Mouse (Mus musculus) liver, adult (tissue): ENCODE measurements around the gene Birc3.

Source experiments
- GATA4 ChIP-seq: IDR thresholded peaks from 2 replicates; pipeline ENCODE4 v1.6.1; 2014; ENCODE audit warnings: mild to moderate bottlenecking, low read length; ENCODE audit not compliant: insufficient replicate concordance

Birc3 gene

DNA sequence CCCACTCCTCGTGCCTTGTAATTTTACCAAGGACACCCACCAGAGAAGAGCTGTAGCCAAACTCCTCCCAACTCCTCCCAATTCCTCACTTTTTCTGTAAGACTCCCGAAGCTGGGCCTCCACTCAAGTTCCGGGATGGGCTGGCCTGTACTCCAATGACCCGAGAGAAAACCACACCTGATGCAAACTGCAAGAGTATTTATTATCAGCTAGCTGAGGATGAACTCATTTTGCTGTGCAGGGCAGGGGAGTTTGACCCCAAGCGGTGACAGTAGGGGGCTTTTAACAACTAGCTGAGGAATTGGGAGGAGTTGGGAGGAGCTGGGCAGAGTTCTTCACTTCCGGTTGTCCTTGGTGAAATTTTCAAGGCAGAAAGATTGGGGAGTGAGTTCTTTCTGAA lies 31.8 kb downstream of the Birc3 start:
- no peak for TF ChIP-seq GATA4

DNA sequence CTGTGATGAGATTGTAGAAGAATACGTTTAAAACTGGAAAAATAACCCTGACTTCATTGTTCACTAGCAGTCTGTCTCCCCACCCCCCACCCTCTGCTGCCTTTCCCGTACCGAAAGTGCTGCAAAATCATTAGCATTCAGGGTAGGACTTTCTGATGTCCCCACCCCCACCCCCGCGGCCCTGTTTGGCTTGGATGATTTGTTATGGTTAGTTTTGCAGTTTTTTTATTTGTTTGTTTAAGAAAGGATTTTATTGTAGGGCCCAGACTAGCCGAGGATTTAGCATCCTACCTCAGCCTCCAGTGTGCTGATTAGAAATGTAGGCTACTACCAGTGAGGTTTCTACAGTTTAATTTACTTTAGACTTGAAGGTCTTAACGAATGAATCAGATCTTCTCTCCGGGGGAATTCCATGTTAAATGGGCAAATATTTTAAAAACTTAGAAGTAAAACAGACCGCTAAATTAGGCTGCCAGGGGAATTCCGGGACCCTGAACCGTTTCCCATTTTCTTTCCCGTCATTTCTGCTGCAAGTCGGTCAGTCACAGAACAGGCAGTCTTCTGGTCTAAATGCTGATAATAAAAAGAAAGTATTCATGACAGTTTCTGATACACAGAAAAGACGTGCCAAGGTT lies 35.1 kb downstream of the Birc3 start:
- no peak for TF ChIP-seq GATA4

DNA sequence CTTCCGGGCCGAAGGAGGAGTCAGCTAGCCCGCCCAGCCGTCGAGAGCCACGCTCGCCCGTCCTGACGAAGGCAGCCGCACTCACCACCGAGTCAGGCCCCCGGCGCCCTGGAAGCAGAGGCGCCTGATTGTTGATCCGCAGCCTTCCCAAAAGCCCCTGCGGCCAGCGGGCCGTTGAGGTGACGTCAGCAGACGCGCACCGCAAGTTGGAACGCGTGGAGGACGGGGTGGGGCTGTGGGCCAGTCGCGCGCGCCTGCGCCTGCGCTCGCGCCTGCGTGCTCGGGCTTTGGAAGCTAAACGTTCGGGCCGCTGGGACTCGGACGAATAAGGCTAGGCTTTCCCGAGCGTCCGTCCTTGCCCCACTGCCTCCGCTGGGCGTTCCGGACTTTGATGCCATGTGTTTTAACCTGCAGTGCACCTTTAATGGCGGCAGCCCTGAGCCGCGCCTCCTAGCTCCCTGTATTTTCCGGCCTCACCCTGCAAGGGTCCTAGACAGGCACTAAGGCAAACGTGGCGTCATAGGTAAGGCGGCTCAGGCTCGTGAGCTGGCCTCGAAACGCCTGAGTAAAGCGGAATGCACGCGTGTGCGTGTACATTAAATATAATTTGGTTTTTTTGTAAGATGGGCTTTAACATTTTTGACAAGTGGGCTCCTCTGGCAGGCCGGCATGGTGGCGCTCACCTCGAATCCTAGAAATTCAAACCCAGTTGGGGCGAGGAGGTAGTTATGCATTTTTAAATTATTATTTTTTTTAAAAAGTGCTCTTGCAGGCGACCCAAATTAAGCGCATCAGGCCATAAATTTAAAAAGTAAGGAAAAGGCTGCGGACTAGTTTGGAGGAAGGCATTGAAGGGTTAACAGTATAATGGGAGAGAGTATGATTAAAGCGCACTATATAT lies 35.8 kb downstream of the Birc3 start, which contains the start of gene Birc2:
Gene Birc2, minus strand, starts transcription at position 160 of the 901 bp plus-strand sequence.
- peak; percentile 79; the same call in 1 of the 2 replicates for TF ChIP-seq GATA4

DNA sequence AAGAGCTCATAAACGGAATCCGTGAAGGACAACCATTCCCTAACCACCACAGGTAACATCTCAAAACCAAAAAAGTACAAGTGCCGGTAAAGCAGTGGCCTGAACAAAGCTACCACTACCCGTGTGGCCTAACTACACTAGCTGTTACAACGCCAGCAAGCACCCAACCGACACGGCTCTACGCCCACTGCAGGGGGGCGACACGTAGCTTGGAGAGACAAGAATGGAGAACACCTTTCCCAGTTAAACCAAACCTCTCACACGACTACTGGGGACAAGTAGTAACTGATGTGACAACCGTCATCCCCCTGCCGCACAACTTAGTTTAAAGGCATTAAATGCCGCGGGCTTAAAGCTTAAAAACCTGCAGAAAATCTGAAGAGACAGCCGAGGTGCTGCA lies 36.7 kb downstream of the Birc3 start:
- TF ChIP-seq GATA4 = no peak

DNA sequence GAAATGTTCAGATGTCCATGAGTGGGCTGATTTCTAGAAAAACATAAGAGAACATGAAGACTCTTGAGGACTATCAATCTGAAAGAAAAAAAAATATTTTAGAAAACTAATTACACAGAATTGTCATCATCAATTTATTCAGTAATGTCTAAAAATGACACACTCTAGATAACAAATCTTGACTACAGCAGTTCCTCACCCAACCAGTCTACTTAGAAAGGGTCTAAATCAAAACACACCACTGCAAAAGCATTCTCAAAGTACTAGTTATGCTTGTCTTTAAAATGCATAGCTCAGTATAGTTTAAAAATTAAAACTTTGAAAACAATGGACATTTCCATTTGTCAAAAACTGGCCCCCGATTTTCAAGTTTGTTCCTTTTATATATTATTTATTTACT lies 37.7 kb downstream of the Birc3 start:
- no peak for TF ChIP-seq GATA4

DNA sequence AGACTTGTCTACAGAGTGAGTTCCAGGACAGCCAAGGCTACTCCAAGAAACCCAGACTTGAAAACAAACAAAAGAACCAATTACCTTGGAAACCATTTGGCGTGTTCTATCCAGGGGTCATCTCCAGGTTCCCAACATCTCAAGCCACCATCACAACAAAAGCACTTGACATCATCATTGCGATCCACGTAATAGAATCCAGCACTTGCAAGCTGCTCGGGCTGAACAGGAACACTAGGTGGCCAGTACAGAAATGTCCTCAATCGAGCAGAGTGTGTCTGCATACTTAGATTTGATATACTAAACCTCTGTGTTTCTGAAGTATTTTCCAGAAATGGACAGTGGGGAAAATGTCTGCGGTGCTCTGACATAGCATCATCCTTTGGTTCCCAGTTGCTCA lies 39.6 kb downstream of the Birc3 start:
- TF ChIP-seq GATA4 = no peak

DNA sequence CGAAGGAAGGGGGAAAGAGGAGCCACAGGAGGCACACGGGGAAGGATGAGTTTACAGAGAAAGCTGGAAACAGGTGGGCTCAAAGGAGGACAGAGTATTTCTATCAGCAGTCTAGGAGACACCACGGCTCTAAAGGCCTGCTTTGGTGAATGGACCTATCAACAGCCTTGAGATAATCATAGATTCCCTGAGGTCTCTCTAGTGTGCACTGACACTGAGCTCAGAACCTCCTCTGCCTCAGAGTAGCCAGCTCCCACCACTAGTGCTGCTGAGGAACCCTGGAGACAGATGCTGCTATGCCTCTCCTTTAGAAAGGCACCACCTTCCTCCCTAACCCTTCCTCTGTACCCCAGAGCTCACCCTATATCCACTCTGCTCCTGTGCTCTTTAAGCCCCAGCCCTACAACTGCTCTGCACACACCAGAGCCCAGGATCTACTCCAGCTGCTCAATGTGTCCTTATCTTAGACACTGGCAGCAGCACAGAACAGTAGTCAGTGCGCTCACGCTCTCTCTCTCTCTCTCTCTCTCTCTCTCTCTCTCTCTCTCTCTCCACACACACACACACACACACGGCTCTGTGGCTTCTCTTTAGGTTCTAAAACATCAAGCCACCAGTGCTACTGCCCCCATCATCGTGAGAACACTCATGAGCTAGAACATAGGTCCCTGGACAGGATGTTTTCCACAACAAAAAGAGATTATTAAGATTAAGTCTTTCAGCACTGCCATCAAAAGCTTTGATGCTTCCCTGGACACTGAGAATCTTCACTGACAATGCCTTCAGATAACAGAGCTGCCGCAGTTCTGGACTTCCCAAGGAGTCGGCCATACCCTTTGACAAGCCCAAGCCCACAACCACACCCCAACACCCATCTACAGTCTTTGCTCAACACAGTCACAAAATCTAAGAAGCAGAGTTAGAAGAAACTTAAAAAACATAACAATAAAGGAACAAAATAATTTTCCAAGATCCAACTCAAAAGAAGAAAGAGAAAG lies 43.2 kb downstream of the Birc3 start:
- TF ChIP-seq GATA4 = peak; percentile 38; the same call in 1 of the 2 replicates

DNA sequence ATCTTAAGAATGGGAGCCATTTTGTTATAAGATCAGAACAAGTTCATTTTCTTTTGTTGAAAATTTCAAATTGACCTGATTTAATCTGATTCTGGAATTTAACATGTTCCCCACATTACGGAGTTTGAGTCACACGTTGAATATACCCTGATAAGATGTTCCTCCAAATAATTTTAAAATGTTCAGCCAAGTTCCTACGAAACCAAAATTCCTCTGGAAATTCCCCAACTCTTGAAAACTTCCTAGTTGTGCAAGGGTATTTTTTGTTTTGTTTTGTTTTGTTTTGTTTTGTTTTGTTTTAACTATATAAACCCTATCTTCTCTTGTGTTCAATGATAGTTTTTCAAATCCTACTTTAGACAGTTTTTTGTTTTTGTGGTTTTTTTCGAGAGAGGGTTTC lies 44.3 kb downstream of the Birc3 start:
- no peak for TF ChIP-seq GATA4

DNA sequence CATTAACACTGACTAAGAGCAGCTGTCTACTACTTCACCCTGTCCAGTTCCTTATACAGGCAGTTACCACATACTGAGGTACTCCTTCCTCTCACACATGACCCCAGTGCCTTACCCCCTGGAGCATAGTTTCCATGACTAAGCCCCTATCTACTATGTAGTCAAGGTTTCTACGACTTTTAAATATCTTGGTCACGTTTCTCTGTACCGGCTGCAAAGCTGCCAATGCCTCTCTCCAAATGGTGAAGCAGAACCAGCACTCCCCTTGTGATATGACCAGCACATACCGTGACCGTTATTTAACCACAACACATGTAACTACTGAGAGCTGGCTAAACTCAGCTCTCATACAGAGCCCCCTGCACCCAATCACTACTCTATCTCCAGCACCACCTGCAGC lies 48.1 kb downstream of the Birc3 start:
- TF ChIP-seq GATA4 = no peak

DNA sequence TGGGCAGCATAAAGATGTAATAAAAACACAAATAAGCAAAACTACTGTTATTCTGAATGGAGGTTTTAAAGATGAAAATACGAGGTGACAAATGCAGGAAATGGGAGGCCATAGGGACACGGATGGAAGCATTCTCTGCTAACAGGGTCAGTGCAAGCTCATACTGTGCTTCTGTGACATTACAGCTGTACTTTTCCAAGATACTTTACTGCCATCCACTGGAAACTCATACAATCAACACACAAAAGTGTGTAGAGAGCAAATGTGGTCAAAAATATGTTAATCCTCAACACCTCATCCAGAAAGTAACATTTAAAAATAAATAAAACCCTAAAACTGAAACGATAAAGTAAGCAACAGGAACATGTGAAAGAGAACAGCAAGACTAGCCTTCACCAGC lies 50.2 kb downstream of the Birc3 start:
- TF ChIP-seq GATA4 = no peak

DNA sequence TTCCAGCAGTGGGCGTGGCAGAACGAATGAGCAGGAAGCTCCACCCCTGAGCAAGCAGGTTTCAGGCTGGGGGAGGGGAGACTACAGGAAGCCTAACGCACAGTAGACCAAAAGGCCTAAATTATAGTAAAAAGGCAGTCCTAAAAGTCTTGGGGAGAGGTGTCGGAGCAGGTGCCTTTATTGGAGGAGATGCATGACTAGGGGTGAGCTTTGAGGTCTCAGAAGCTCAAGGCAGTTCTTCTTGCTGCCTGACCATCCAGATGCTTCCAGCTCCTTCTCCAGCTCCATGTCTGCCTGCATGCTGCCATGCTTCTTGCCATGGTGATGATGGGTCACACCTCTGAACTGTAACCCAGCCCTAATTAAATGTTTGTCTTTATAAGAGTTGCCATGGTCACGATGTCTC lies 67.9 kb downstream of the Birc3 start:
- no peak for TF ChIP-seq GATA4
